Mouse (Mus musculus): ENCODE data around the gene Wrap53.

The Wrap53 gene

GRCm38 (mm10) chr11:69559183-69559582 lies 20.9 kb downstream of the Wrap53 start:
- no peak for TF ChIP-seq GATA4 (IDR thresholded peaks at IDR 0.05; ENCODE audit: insufficient replicate concordance, low read length)

- no peak for TF ChIP-seq GATA4 (IDR thresholded peaks at IDR 0.05; ENCODE audit: insufficient replicate concordance, low read length)
Measured at GRCm38 (mm10) chr11:69558756-69559155, 21.3 kb downstream of the Wrap53 start.

DNA sequence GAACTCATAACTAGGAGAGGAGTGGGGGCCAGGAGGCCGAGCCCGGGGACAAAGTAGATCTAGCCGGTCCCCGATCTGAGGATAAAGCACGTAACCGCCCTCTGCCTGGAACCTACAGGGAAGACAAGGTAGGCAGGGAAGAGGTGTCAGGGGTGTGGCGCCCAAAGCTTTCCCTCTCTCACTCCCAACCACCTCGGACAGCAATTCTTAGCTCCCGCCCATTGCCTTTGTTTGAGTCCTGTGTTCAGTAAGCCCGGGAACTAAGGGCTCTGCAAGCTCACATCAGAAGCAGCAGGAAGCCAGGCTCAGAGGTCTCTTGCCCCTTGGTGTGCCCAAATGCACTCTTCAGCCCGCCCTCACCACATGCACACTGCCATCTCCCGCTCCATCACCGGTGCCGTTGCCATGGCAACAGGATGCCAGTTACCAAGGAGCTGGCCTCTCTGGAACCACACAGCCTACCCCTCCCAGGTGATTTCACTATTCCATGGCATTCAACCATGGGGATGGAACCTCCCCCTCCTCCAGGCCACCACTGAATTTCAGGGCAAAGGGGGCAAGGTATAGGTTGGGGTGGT lies 22.6 kb downstream of the Wrap53 start:
- TF ChIP-seq GATA4 (IDR thresholded peaks at IDR 0.05; ENCODE audit: insufficient replicate concordance, low read length): no peak

- no peak for TF ChIP-seq GATA4 (IDR thresholded peaks at IDR 0.05; ENCODE audit: insufficient replicate concordance, low read length)
Measured at GRCm38 (mm10) chr11:69554539-69555140, 25.4 kb downstream of the Wrap53 start.

GRCm38 (mm10) chr11:69553341-69553721 lies 26.7 kb downstream of the Wrap53 start:
- no peak for TF ChIP-seq GATA4 (IDR thresholded peaks at IDR 0.05; ENCODE audit: insufficient replicate concordance, low read length)

DNA sequence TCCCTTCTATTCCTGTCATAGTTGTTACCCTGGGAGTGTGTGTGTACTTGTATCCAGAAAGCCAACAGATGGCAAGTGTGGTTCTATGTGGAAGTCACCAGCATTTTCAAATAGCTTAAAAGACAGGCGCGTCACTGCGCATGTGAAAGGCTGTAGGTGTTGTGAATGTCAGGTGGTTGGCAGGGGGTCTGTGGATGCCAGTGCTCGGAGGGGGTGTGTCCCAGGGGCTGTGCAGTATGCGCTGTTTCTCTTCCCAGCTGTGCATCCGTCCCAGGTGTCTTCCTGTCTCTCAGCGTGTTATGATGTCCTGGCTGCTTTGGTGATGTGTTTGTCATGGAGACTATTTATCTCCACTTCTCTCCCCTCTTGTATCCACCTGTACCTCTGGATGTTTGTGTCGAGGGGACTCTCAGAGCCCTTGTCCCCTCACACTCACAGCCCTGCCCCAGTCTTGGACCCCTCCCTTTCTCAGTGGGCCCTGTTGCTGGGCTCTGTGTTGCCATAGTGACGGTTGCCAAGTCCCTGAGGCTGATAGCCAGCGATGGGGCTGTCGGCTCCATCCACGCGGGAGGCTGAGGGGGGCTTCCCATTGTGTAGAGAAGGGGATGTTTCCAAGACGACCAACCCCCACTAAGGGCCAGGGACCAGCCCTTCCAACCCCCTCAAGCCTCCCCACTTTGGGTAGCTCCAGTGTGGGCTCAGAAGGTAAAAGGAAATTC lies 27.3 kb downstream of the Wrap53 start:
- TF ChIP-seq GATA4 (IDR thresholded peaks at IDR 0.05; ENCODE audit: insufficient replicate concordance, low read length): no peak

GRCm38 (mm10) chr11:69551310-69551709 lies 28.7 kb downstream of the Wrap53 start:
- TF ChIP-seq GATA4 (IDR thresholded peaks at IDR 0.05; ENCODE audit: insufficient replicate concordance, low read length): no peak

GRCm38 (mm10) chr11:69549060-69549656 lies 30.9 kb downstream of the Wrap53 start, which contains the start of gene Dnah2:
Dnah2 (minus strand) TSS chr11:69549110.
- no peak for TF ChIP-seq GATA4 (IDR thresholded peaks at IDR 0.05; ENCODE audit: insufficient replicate concordance, low read length)

DNA sequence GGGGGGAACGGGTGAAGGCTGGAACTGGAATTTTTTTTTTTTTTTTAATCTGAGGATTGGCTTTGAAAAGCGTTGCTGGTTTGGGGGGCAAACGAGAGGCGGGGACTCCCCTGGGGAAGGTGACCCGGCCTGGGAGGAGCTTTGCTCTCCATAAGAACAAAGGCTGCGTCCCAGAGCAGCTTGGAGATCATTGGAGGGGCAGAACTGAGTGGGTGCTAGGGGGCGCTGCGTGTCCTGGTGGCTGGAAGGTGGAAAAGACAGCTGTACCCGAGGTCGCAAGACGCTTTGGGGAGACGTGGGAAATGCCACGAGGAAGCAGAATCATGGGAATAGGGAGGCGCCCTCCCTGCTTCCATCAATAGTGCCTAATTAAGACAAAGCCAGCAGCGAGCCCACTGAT lies 33.0 kb downstream of the Wrap53 start:
- TF ChIP-seq GATA4 (IDR thresholded peaks at IDR 0.05; ENCODE audit: insufficient replicate concordance, low read length): no peak

DNA sequence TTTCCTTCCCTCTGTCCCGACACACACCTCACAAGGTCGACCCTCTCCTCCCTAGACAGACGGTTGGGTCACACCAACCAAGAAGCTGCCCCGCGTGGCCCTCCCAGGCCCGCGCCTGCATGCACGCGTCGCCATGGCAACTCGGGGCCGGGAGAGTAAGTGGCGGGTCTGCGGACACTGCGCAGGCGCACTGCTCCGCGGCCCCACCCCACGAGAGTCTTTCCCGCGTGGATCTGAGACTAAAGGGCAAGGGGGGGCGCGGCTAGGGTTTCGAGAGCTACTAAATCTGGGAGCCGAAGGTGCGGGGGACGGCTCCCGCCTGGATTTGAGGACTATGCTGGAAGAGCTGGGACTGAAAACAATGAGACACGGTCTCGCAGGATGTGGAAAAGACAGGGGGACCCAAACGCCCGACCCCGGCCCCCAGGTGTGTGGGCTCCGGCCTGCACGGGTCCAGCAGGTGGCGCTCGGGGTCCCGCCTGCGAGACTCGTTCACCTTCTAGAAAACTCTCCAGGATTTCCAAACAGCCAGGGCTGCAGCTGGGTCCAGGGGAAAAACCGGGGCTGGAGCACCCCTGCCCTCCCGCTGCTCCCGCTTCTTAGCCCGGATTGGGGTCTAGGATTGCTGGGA lies 33.5 kb downstream of the Wrap53 start:
- TF ChIP-seq GATA4 (IDR thresholded peaks at IDR 0.05; ENCODE audit: insufficient replicate concordance, low read length): no peak

- TF ChIP-seq GATA4 (IDR thresholded peaks at IDR 0.05; ENCODE audit: insufficient replicate concordance, low read length): no peak
Measured at GRCm38 (mm10) chr11:69545957-69546356, 34.1 kb downstream of the Wrap53 start.

DNA sequence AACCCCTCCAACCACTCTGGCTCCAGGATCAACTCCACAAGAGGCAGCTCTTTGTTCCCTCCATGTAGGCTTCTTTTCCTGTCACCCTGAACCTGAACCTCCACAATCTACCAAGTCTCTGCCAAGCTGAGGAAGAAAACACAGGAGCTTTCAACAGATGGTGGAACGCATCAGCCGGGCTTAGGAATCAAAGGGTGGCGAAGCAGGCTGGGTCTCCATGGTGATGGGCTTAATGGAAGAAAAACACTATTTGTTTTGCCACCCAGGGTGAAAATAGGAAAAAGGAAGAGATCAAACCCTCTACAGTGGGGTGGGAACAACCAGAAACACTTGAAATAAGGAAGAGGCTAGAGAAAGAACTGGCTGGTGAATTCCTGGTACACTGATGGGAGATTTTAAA lies 36.5 kb downstream of the Wrap53 start:
- TF ChIP-seq GATA4 (IDR thresholded peaks at IDR 0.05; ENCODE audit: insufficient replicate concordance, low read length): no peak

DNA sequence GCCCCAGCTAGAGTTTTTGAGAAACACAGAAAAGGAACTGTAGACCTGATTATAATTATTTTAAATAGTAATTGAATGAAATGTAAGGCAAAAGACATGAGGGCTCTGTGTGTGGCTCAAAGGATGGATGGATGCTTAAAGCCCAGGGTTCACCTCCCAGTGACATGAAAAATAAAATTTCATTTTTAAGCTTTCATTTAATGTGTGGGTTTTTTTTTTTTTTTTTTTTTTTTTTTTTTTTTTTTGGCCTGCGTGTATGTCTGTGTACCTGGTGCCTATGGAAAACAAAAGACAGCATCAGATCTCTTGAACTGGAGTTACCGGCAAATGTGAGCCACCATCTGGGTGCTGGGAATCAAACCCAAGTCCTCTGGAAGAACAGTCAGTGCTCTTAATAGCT lies 39.4 kb downstream of the Wrap53 start:
- TF ChIP-seq GATA4 (IDR thresholded peaks at IDR 0.05; ENCODE audit: insufficient replicate concordance, low read length): no peak

GRCm38 (mm10) chr11:69534990-69535389 lies 45.1 kb downstream of the Wrap53 start:
- no peak for TF ChIP-seq GATA4 (IDR thresholded peaks at IDR 0.05; ENCODE audit: insufficient replicate concordance, low read length)

GRCm38 (mm10) chr11:69532480-69533150 lies 47.4 kb downstream of the Wrap53 start:
- TF ChIP-seq GATA4 (IDR thresholded peaks at IDR 0.05; ENCODE audit: insufficient replicate concordance, low read length): no peak

Data from liver, adult (tissue).